Mouse (Mus musculus): ENCODE data around the gene Vpreb3.
"Not testable (repeated sequence)": the region's sequence is repeated elsewhere in the genome, so short reads cannot be mapped to it uniquely, and the experiment has no call there.

Vpreb3 gene

DNA sequence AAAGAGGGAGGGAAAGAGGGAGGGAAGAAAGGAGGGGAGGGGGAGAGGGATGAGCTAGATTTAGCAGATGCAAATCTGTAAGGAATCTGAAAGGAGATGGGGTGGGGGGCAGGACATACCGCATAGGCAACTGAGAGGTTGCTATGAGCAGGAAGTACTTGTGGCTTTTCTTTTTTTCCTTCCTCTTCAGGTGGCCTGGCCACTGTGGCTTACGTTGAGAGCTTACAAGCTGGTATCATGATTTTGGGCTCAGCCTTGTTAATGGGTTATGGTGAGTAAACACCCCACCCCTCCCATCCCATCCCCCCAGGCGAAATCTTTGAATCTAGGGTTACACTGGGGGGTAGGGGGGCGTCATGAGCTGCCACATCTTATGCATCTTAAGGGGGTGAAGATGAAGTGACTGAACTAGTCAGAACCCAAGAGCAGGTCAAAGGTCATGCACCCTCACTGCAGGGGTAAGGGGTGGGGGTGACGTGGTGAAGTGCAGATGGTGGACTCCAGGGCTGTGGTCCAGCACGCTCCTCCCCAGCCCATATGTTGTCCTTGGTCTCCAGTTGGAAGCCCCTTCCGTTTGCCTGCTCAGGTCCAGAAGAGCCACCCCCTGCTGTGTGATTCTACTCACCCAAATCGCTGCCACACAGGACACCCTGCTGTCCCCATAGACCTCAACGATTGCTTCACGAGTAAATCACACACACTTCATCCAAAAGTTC is 35.4 kb downstream of the Vpreb3 start:
- no peak for DNase-seq

- DNase-seq, result no peak
Measured at GRCm38 (mm10) chr10:75978835-75979157, 35.9 kb downstream of the Vpreb3 start.

DNA sequence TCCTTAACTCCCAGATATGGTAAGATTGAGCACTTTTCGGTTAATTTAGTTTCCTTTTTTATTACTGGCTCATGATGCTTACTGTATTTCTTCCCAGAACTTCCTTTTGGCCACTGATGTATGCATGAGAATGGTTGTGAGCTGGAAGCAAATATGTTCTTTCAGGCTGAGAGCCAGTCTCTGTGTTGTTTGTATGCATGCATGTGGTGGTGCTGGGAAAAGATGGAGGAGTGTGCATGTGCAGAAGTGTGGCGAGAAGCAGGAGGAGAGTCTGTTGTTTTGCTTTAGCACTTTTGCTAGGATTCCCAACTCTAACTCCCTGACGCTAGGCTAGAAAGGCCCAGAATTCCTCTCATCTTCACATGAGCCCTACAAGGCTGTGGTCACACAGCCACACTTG is 36.6 kb downstream of the Vpreb3 start:
- DNase-seq, result no peak

- DNase-seq, result no peak
Measured at GRCm38 (mm10) chr10:75990430-75991042, 47.7 kb downstream of the Vpreb3 start.

DNA sequence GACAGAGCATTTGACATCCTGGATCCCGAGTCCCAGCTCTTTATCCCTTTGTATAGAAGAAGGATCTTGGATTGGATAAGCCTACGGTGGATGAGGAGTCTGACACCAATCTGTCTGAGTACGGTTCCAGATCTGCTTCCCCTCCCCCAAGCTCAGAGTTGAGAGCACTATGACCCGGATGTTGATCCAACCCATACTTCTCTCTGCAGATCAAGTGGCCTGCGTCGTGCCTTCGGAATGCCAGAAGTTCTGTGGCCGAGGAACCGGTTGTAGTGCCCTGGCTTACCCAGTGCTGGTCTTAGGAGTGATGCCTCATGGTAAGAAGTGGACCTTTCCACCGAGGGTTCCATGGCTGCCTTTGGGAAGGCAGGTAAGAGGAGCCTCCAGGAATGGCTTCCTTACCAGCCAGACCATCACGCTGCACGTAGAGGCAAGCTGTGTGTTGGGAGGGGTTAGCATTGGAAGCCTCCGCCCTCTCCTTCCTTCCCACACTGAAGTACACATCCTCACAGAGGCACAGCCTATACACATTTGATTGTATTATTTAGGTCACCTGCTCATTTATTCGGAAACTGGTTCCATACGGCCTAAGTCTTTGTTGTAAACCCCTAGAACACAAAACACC is 50.9 kb downstream of the Vpreb3 start:
- DNase-seq, result no peak

- DNase-seq, result not testable (repeated sequence)
Measured at GRCm38 (mm10) chr10:75994531-75995210, 51.8 kb downstream of the Vpreb3 start.

DNA sequence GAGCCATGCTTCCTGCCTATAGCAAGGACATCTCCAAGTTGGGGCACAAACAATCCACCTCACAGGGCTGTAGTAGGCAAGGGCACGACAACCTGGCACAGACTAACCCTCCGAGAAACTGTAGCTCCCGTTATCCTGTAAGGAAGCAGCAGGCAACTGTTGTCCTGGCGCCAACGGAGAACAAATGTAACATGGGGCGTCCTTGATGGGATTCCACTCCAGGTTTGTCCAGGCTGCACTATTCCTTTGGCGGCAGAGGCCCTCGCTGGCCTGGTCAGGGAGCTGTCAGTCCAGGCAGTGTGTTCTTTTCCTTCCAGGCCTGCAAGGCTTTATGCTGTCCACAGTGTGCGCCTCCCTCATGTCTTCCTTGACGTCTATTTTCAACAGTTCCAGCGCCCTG is 52.6 kb downstream of the Vpreb3 start:
- no peak for DNase-seq

- no peak for DNase-seq
Measured at GRCm38 (mm10) chr10:75996315-75996714, 53.5 kb downstream of the Vpreb3 start.

All from kidney, postnatal 14 days (tissue).